Mouse (Mus musculus): ENCODE results near the gene Bmt2.

- TF ChIP-seq CTCF (IDR thresholded peaks at IDR 0.05; ENCODE audit: low read depth, low read length): no peak
- no peak for TF ChIP-seq POLR2A (IDR thresholded peaks at IDR 0.05; ENCODE audit: borderline replicate concordance, low read depth, low read length)
These were observed 58.1 kb downstream of the Bmt2 start for GRCm38 (mm10) chr6:13619618-13620017.

All from bone marrow macrophage, adult 2 months (primary cell).